Mouse (Mus musculus) neural tube, embryonic 14.5 days (tissue): ENCODE results near the gene Iqgap1. TPM values are rescaled to one million over a fixed set of nuclear protein-coding genes. Genes with fewer than 3 reads are reported as not detected.

Experiments
- ATAC-seq: fragments of 200-750 bp; cut with Nextera tagmentation; 2 replicates; pipeline ENCODE4 v1.8.0; 2017; ENCODE audit warnings: low read depth, mild to moderate bottlenecking, moderate TSS enrichment, moderate library complexity
- H3K27ac ChIP-seq: fragments of 300-500 bp; sonication (generic); 2 replicates; pipeline ENCODE4 v1.5.1; 2014; ENCODE audit warnings: low read depth, mild to moderate bottlenecking, control low read depth, low read length, moderate library complexity, mixed read lengths
- H3K27me3 ChIP-seq: fragments of 300-500 bp; sonication (generic); 2 replicates; pipeline ENCODE4 v1.6.1; 2014; ENCODE audit warnings: low read length; ENCODE audit not compliant: control insufficient read depth, insufficient read depth
- H3K36me3 ChIP-seq: fragments of 300-500 bp; sonication (generic); 2 replicates; pipeline ENCODE4 v1.6.1; 2014; ENCODE audit warnings: low read length, mixed read lengths; ENCODE audit not compliant: control insufficient read depth, insufficient read depth
- H3K4me1 ChIP-seq: fragments of 300-500 bp; sonication (generic); 2 replicates; pipeline ENCODE4 v1.6.1; 2014; ENCODE audit warnings: low read length; ENCODE audit not compliant: control insufficient read depth, insufficient read depth
- H3K4me2 ChIP-seq: fragments of 300-500 bp; sonication (generic); 2 replicates; pipeline ENCODE4 v1.6.1; 2014; ENCODE audit warnings: mild to moderate bottlenecking, low read depth, low read length, control low read depth
- H3K4me3 ChIP-seq: fragments of 300-500 bp; sonication (generic); 2 replicates; pipeline ENCODE4 v1.5.1; 2014; ENCODE audit warnings: low read depth, low read length, control low read depth, mixed read lengths
- H3K9ac ChIP-seq: fragments of 300-500 bp; sonication (generic); replicated peaks from 2 replicates; pipeline ENCODE4 v1.6.1; 2014; ENCODE audit warnings: low read depth, mild to moderate bottlenecking, control low read depth, low read length, mixed read lengths
- H3K9me3 ChIP-seq: fragments of 300-500 bp; sonication (generic); 2 replicates; pipeline ENCODE4 v1.6.1; 2016; ENCODE audit warnings: low read length; ENCODE audit not compliant: control insufficient read depth
- WGBS: fragments of 180-500 bp; shearing (Covaris S2); extraction: QIAGEN DNeasy Blood & Tissue Kit; methylation state at CpG from one replicate; pipeline ENCODE4 v1.1.7; 2014; 5-methylcytosine and 5-hydroxymethylcytosine counted together
- polyA plus RNA-seq: library from polyadenylated mRNA; unstranded; fragments of >200 nt; fragmentation: Nextera tagmentation; extraction: Ambion mirVana; gene quantifications from 2 replicates; pipeline ENCODE4 v1.2.1, GENCODE M21; 2014

Gene Iqgap1
- polyA plus RNA-seq, 1 experiment from 2014 or later: 15.8 TPM

GRCm38 (mm10) chr7:80782155-80783109, 43.3 kb downstream of the Iqgap1 start:
- Histone ChIP-seq H3K4me3 (no peak overlapping the region), H3K27ac (no peak overlapping the region), H3K9ac (no peak overlapping the region), H3K27me3 (no peaks in the 10 kb centered on the region), H3K4me2 (no peak overlapping the region), H3K9me3 (no peaks in the 10 kb centered on the region), H3K4me1 (no peaks in the 10 kb centered on the region), H3K36me3 (no peaks in the 10 kb centered on the region)
- WGBS: 79% methylated on average over 17 of the region's 17 CpGs
- no peak for ATAC-seq

GRCm38 (mm10) chr7:80781444-80782120, 44.2 kb downstream of the Iqgap1 start:
- Histone ChIP-seq H3K4me3 (no peak overlapping the region), H3K36me3 (no peaks in the 10 kb centered on the region), H3K27me3 (no peaks in the 10 kb centered on the region), H3K27ac (no peak overlapping the region), H3K9ac (no peak overlapping the region), H3K4me2 (no peak overlapping the region), H3K4me1 (no peaks in the 10 kb centered on the region), H3K9me3 (no peaks in the 10 kb centered on the region)
- WGBS: 75% methylated on average over 9 of the region's 9 CpGs
- ATAC-seq: no peak

DNA sequence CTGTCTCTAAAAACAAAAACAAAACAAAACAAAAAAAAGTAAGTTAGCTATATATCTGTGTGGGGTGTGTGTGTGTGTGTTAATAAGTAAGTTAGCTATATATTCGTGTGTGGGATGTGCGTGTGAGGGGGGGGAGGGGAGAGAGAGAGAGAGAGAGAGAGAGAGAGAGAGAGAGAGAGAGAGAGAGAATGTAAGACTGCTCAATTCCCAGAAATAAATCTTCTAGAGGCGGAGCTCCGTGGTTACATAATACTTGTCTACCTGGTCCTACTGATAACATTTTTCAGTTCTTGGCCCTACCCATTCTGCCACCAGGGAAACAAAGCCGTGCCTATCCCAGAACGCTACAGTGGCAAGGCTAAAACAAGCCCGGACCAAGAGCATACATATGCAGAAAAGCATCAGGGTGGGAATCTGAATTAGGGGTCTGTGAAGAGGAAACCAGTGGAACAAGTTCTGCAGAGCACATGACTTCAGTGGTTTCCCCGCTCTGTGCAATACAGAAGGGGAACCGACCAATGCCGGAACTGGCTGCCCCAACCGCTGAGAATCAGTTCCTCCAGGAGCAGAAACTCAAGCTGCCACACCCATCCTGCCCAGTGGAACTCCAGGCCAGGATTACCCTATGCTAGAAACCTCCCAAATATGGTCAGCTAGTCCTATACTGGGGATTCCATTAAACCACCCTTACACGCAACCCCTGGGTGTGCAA, 46.7 kb downstream of the Iqgap1 start:
- 82% methylated on average over 12 of the region's 12 CpGs for WGBS

DNA sequence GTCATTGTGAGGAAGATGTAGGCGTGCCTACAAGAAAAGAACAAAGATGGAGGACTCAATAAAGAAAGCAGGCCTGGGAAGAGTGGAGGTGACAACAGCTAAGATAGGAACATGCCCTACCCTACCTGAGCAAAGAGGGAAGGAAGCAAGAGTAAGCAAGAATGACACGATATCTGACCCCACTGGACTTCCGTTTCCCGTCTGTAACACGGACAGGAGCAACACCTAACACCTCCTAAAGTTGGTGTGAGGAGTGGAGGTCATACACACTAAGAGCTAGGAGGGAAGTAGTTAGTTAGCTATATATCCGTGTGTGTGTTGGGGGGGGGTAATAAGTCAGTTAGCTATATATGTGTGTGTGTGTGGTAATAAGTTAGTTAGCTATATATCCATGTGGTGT, 47.4 kb downstream of the Iqgap1 start:
- no peaks in the 10 kb centered on the region for H3K36me3 ChIP-seq
- no peaks in the 10 kb centered on the region for H3K9me3 ChIP-seq
- H3K27ac ChIP-seq: no peak overlapping the region
- no peak overlapping the region for H3K4me3 ChIP-seq
- WGBS: 95% methylated on average over 6 of the region's 6 CpGs
- no peaks in the 10 kb centered on the region for H3K27me3 ChIP-seq
- no peaks in the 10 kb centered on the region for H3K4me1 ChIP-seq
- no peak for ATAC-seq
- H3K9ac ChIP-seq: no peak overlapping the region
- H3K4me2 ChIP-seq: no peak overlapping the region

More for the DNA sequence above, 46.7 kb downstream of the Iqgap1 start:
- no peaks in the 10 kb centered on the region for H3K27me3 ChIP-seq
- no peaks in the 10 kb centered on the region for H3K4me1 ChIP-seq
- no peak overlapping the region for H3K4me2 ChIP-seq
- H3K9me3 ChIP-seq: no peaks in the 10 kb centered on the region
- ATAC-seq: no peak
- no peak overlapping the region for H3K4me3 ChIP-seq
- no peaks in the 10 kb centered on the region for H3K36me3 ChIP-seq
- no peak overlapping the region for H3K9ac ChIP-seq
- no peak overlapping the region for H3K27ac ChIP-seq

DNA sequence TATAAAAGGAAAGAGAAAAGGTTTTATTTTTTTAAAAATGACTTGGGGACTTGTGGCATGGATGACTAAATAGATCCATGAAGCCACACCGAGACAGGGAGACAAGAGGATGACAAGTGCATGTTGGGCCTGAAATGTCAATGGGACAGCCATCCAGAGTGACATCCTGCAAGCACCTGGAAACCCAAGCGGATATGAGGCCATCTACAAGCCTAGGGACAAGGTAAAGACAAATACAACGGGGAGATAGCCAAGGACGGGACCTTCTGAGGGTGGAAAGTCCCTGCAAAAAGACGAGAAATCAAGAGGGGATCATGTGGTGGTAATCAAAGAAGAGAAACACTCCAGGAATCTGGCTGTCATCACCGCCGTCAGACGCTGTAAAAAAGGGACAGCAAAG, 48.6 kb downstream of the Iqgap1 start:
- Histone ChIP-seq H3K4me2 (no peak overlapping the region), H3K4me3 (no peak overlapping the region), H3K36me3 (no peaks in the 10 kb centered on the region), H3K9ac (no peak overlapping the region), H3K27ac (no peak overlapping the region), H3K27me3 (no peaks in the 10 kb centered on the region), H3K4me1 (no peaks in the 10 kb centered on the region), H3K9me3 (no peaks in the 10 kb centered on the region)
- ATAC-seq: no peak
- 74% methylated on average over 8 of the region's 8 CpGs for WGBS

DNA sequence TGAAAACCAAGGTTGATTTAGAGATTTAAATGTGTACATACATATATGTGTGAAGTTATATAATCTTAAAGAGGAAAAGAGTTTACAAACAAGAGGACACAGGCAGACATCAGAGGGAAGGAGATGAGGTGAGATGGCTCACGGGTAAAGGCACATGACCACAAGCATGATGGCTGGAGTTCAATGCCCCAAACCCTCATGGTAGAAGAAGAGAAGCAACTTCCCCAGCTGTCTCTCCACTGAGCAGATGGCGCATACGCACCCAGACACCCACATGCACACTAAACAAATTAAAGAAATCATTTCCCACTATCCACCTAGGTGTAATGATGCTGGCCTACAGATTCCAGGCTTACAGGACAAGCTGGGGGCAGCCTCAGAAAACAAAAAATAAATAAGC, 49.7 kb downstream of the Iqgap1 start:
- WGBS: 91% methylated on average over 3 of the region's 3 CpGs
- no peak for ATAC-seq
- Histone ChIP-seq H3K9me3 (no peaks in the 10 kb centered on the region), H3K4me2 (no peak overlapping the region), H3K4me1 (no peaks in the 10 kb centered on the region), H3K27ac (no peak overlapping the region), H3K4me3 (no peak overlapping the region), H3K27me3 (no peaks in the 10 kb centered on the region), H3K9ac (no peak overlapping the region), H3K36me3 (no peaks in the 10 kb centered on the region)

- ATAC-seq: no peak
- H3K9me3 ChIP-seq: no peaks in the 10 kb centered on the region
- no peak overlapping the region for H3K4me2 ChIP-seq
- H3K27me3 ChIP-seq: no peaks in the 10 kb centered on the region
- no peaks in the 10 kb centered on the region for H3K36me3 ChIP-seq
- no peak overlapping the region for H3K9ac ChIP-seq
- WGBS: 88% methylated on average over 10 of the region's 10 CpGs
- no peaks in the 10 kb centered on the region for H3K4me1 ChIP-seq
- no peak overlapping the region for H3K27ac ChIP-seq
- no peak overlapping the region for H3K4me3 ChIP-seq
These were observed 50.3 kb downstream of the Iqgap1 start for GRCm38 (mm10) chr7:80775448-80775904.

DNA sequence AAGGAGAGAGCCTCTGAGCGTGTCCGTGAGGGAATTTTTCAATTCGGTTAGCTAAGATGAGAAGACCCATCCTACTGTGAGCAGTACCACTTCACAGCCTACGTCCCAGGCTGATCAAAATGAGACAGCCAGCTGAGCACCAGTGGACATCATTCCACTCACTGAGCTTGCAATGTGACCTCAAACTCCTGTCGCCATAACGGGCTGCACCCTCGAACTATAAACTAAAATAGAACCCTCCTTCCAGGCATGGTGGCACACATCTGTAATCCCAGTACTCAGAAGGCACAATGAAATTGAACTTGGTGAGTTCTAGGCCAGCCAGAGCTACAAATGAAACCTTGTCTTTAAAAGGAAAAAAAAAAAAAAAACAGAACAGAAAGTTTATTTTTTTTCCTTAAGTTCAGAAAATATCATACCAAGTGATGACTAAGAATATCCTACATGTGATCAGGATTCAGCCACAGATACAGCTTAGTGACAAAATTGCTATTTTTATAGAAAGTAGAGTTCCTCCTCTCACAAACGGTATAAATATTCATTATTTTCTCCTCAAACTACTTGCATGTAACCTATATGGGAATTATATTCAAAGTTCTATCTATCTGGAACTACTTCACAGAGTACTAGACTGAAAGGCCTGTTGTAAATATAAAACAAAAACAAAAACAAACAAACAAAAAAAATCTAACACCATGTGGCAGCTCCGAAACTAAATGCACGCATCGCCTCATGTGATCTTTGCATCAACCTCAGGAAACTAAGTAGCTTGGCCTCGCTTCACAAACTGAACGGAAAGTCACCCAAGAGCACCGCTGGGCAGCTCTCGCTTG, 50.9 kb downstream of the Iqgap1 start:
- Histone ChIP-seq H3K27ac (no peak overlapping the region), H3K9ac (no peak overlapping the region)

More for the DNA sequence above, 50.9 kb downstream of the Iqgap1 start:
- H3K4me2 ChIP-seq: no peak overlapping the region
- no peak for ATAC-seq
- no peaks in the 10 kb centered on the region for H3K36me3 ChIP-seq
- WGBS: 90% methylated on average over 15 of the region's 15 CpGs
- no peaks in the 10 kb centered on the region for H3K27me3 ChIP-seq
- H3K4me1 ChIP-seq: no peaks in the 10 kb centered on the region
- H3K4me3 ChIP-seq: no peak overlapping the region
- no peaks in the 10 kb centered on the region for H3K9me3 ChIP-seq
